Mouse (Mus musculus) embryonic fibroblast, embryonic 13.5 days (primary cell): Measurements from ENCODE around the gene B3gnt6. TPM values are rescaled to one million over a fixed set of nuclear protein-coding genes. Genes with fewer than 3 reads are reported as not detected.

Experiments used
- H3K27ac ChIP-seq: 2 replicates; pipeline ENCODE4 v1.5.1; 2012; ENCODE audit warnings: low read length, control low read depth, inconsistent platforms; ENCODE audit not compliant: insufficient read depth
- H3K4me1 ChIP-seq: 2 replicates; pipeline ENCODE4 v1.6.1; 2011; ENCODE audit warnings: low read length; ENCODE audit not compliant: control insufficient read depth, insufficient read depth
- H3K4me3 ChIP-seq: 2 replicates; pipeline ENCODE4 v1.5.1; 2011; ENCODE audit warnings: mild to moderate bottlenecking, control low read depth, low read length; ENCODE audit not compliant: insufficient read depth
- CTCF ChIP-seq: IDR thresholded peaks from 2 replicates; pipeline ENCODE4 v1.5.1; 2011; ENCODE audit warnings: mild to moderate bottlenecking, control low read depth, low read length, moderate library complexity, borderline replicate concordance; ENCODE audit not compliant: insufficient read depth
- POLR2A ChIP-seq: IDR thresholded peaks from 2 replicates; pipeline ENCODE4 v1.6.1; 2011; ENCODE audit warnings: low read depth, mild to moderate bottlenecking, control low read depth, low read length, moderate library complexity
- polyA plus RNA-seq: library from polyadenylated mRNA; stranded (reverse); fragments of >200 nt; gene quantifications from 2 replicates; pipeline ENCODE4 v1.2.4, GENCODE M21; 2011; ENCODE audit warnings: low read depth; ENCODE audit not compliant: missing spikeins, insufficient read length

B3gnt6 gene
- polyA plus RNA-seq, 1 experiment: not detected

- Histone ChIP-seq H3K27ac (no peak overlapping the region), H3K4me3 (no peak overlapping the region), H3K4me1 (no peaks in the 10 kb centered on the region; the same call in 1 of the 2 replicates)
- TF ChIP-seq POLR2A: no peak
- no peak for TF ChIP-seq CTCF
Observed at GRCm38 (mm10) chr7:98153345-98153744, 45.9 kb downstream of the B3gnt6 start.

GRCm38 (mm10) chr7:98152400-98152799 lies 46.9 kb downstream of the B3gnt6 start:
- Histone ChIP-seq H3K4me3 (no peak overlapping the region), H3K27ac (no peak overlapping the region), H3K4me1 (no peaks in the 10 kb centered on the region)
- no peak for TF ChIP-seq CTCF
- TF ChIP-seq POLR2A: no peak

- TF ChIP-seq CTCF (peak; percentile 20; the same call in 1 of the 2 replicates), POLR2A (no peak)
- H3K4me1 ChIP-seq: peaks cover 2% of the 10 kb centered on the region; the same call in 1 of the 2 replicates
- H3K27ac ChIP-seq: no peak overlapping the region
- no peak overlapping the region for H3K4me3 ChIP-seq
Observed at GRCm38 (mm10) chr7:98150525-98150924, 48.8 kb downstream of the B3gnt6 start.

- H3K4me1 ChIP-seq: peaks cover 2% of the 10 kb centered on the region; the same call in 1 of the 2 replicates
- H3K4me3 ChIP-seq: no peak overlapping the region
- H3K27ac ChIP-seq: no peak overlapping the region
- TF ChIP-seq CTCF (no peak), POLR2A (no peak)
Observed at GRCm38 (mm10) chr7:98149802-98150201, 49.5 kb downstream of the B3gnt6 start.

GRCm38 (mm10) chr7:98148721-98149407 lies 50.4 kb downstream of the B3gnt6 start:
- H3K4me3 ChIP-seq: no peak overlapping the region
- H3K4me1 ChIP-seq: peaks cover 2% of the 10 kb centered on the region; the same call in 1 of the 2 replicates
- TF ChIP-seq POLR2A: no peak
- no peak for TF ChIP-seq CTCF
- no peak overlapping the region for H3K27ac ChIP-seq

GRCm38 (mm10) chr7:98147766-98148165 lies 51.5 kb downstream of the B3gnt6 start:
- Histone ChIP-seq H3K4me1 (peaks cover 2% of the 10 kb centered on the region; the same call in 1 of the 2 replicates), H3K4me3 (no peak overlapping the region), H3K27ac (no peak overlapping the region)
- TF ChIP-seq POLR2A (no peak), CTCF (no peak)

GRCm38 (mm10) chr7:98146447-98146845 lies 52.8 kb downstream of the B3gnt6 start:
- H3K4me3 ChIP-seq: no peak overlapping the region

GRCm38 (mm10) chr7:98145842-98146446 lies 53.3 kb downstream of the B3gnt6 start:
- peaks cover 2% of the 10 kb centered on the region; the same call in 1 of the 2 replicates for H3K4me1 ChIP-seq
- H3K4me3 ChIP-seq: no peak overlapping the region
- H3K27ac ChIP-seq: no peak overlapping the region
- TF ChIP-seq CTCF (no peak), POLR2A (no peak)

More at GRCm38 (mm10) chr7:98146447-98146845, 52.8 kb downstream of the B3gnt6 start:
- TF ChIP-seq CTCF (no peak), POLR2A (no peak)
- H3K4me1 ChIP-seq: peaks cover 2% of the 10 kb centered on the region; the same call in 1 of the 2 replicates
- no peak overlapping the region for H3K27ac ChIP-seq

- no peak within 1 kb of the TSS for H3K4me3 ChIP-seq
- TF ChIP-seq POLR2A: no peak
- no peak for TF ChIP-seq CTCF
- H3K27ac ChIP-seq: no peak within 1 kb of the TSS
- H3K4me1 ChIP-seq: peaks cover 2% of the 10 kb centered on the region; the same call in 1 of the 2 replicates
Observed at GRCm38 (mm10) chr7:98145402-98145801, 53.9 kb downstream of the B3gnt6 start, which contains the start of gene Omp. TSS of gene Omp (minus strand) at chr7:98145502.

- TF ChIP-seq POLR2A (no peak), CTCF (no peak)
- no peak overlapping the region for H3K27ac ChIP-seq
- peaks cover 2% of the 10 kb centered on the region; the same call in 1 of the 2 replicates for H3K4me1 ChIP-seq
- H3K4me3 ChIP-seq: no peak overlapping the region
Observed at GRCm38 (mm10) chr7:98142648-98143047, 56.6 kb downstream of the B3gnt6 start.

Other genes starting within 250 kb of the B3gnt6 start
- 31.4 and 48.8 TPM in 2 replicates for gene Myo7a, start 80.0 kb downstream of the B3gnt6 start, polyA plus RNA-seq
- 0.30 and 0.40 TPM in 2 replicates for gene Omp, start 54.0 kb downstream of the B3gnt6 start, polyA plus RNA-seq
- gene Capn5, start 21.2 kb downstream of the B3gnt6 start, polyA plus RNA-seq: 8.1 and 8.9 TPM in 2 replicates
- 26.2 and 40.3 TPM in 2 replicates for gene Acer3, start 121.7 kb upstream of the B3gnt6 start, polyA plus RNA-seq
- gene Tsku, start 161.8 kb upstream of the B3gnt6 start, polyA plus RNA-seq: 63.1 and 77.5 TPM in 2 replicates
- gene Gucy2d, start 240.9 kb upstream of the B3gnt6 start, polyA plus RNA-seq: not detected in 2 replicates